Mouse (Mus musculus): ENCODE measurements around the gene Gyg. TPM values are rescaled to one million over a fixed set of nuclear protein-coding genes. Genes with fewer than 3 reads are reported as not detected.

Gyg gene
- polyA plus RNA-seq, 1 experiment from 2014 or later: 92.2 TPM

DNA sequence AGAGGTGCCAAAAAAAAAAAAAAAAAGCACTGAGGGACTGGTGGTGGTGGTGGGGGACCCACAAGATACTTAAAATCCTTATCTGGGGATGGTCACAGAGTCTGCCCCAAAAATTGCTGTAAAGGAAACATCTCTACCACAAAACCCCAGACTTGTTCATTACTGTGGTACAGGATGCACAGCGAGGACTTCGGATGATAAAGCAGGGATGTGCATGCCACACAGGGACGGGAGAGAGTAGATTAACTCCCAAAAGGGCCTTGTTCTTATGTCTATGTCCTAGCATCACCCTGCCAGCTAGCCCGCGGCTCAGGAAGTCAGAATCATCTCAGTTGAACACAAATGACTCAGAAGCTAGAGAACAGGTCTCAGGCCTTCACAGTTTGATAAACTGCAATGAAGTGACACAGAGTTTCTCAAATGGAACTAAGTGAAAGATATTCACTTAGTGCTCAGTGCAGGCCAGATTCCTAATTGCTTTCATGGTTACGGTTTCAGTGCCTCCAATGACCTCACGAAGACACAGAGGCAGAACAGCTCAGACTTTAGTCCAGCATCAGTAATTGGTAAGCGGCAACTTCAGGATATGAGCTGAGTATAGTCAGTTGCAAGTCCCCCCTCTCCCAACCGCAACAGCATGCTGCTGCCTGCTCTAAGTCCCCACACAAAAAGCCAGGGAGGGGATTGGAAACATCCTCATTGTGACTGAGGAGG lies 18.1 kb downstream of the Gyg start:
- Histone ChIP-seq H3K4me2 (ENCODE audit: low read length) (no peak overlapping the region), H3K4me3 (ENCODE audit: low read length) (no peak overlapping the region), H3K27me3 (replicated peaks; ENCODE audit: control insufficient read depth, insufficient read depth, low read length) (no peaks in the 10 kb centered on the region), H3K4me1 (ENCODE audit: control insufficient read depth, insufficient read depth, low read depth, low read length) (no peaks in the 10 kb centered on the region), H3K27ac (ENCODE audit: low read depth, low read length) (no peak overlapping the region), H3K36me3 (ENCODE audit: control insufficient read depth, insufficient read depth, low read length) (peaks cover 4% of the 10 kb centered on the region; the same call in 1 of the 2 replicates), H3K9ac (ENCODE audit: low read depth, low read length) (no peak overlapping the region), H3K9me3 (ENCODE audit: control insufficient read depth, low read length) (no peaks in the 10 kb centered on the region)
- no peak for ATAC-seq
- 87% methylated on average over 9 of the region's 9 CpGs for WGBS

DNA sequence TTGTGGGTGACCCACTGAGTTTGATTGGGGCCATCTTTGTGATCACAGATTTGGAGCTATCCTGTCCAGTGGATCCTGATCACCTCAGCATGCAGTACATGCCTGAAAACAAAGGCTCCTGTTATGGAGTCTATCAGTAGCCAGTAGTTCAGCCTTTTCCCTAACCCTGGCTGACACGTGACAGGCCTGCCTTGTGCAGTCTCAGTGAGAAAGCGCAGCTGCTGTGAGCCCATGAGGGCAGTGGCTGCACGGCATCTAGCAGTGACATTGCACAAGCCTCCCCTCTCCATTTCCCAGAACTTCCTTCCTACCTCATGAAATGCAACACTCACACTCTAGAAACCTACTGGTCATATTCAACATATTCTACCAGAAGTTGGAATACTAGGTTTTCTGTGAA lies 20.6 kb downstream of the Gyg start:
- 72% methylated on average over 3 of the region's 3 CpGs for WGBS
- Histone ChIP-seq H3K9me3 (ENCODE audit: control insufficient read depth, low read length) (no peaks in the 10 kb centered on the region), H3K36me3 (ENCODE audit: control insufficient read depth, insufficient read depth, low read length) (peaks cover 4% of the 10 kb centered on the region; the same call in 1 of the 2 replicates), H3K27ac (ENCODE audit: low read depth, low read length) (no peak overlapping the region), H3K4me2 (ENCODE audit: low read length) (no peak overlapping the region), H3K4me1 (ENCODE audit: control insufficient read depth, insufficient read depth, low read depth, low read length) (no peaks in the 10 kb centered on the region), H3K9ac (ENCODE audit: low read depth, low read length) (no peak overlapping the region), H3K27me3 (replicated peaks; ENCODE audit: control insufficient read depth, insufficient read depth, low read length) (no peaks in the 10 kb centered on the region), H3K4me3 (ENCODE audit: low read length) (no peak overlapping the region)
- no peak for ATAC-seq

DNA sequence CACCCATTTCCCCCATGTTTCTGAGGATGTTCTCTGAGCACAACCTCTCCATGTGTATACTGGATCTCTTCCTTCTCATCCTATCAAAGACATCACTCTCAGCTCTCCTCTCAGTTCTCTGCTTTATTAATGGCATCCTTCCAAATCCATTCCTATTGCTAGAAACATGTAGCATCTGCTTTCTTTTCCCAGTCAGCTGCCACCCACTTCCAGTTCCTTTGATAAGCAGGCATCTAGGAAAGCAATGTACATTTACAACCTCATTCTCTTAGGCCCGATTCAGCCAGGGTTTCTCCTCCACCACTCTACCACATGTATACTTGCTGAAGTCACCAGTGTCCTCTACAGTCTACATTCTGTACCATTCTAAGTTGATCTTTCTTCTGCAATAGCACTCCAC lies 21.4 kb downstream of the Gyg start:
- Histone ChIP-seq H3K27ac (ENCODE audit: low read depth, low read length) (no peak overlapping the region), H3K4me3 (ENCODE audit: low read length) (no peak overlapping the region), H3K9me3 (ENCODE audit: control insufficient read depth, low read length) (no peaks in the 10 kb centered on the region), H3K36me3 (ENCODE audit: control insufficient read depth, insufficient read depth, low read length) (peaks cover 4% of the 10 kb centered on the region; the same call in 1 of the 2 replicates), H3K4me2 (ENCODE audit: low read length) (no peak overlapping the region), H3K9ac (ENCODE audit: low read depth, low read length) (no peak overlapping the region), H3K27me3 (replicated peaks; ENCODE audit: control insufficient read depth, insufficient read depth, low read length) (no peaks in the 10 kb centered on the region), H3K4me1 (ENCODE audit: control insufficient read depth, insufficient read depth, low read depth, low read length) (no peaks in the 10 kb centered on the region)
- WGBS: 91% methylated on average over 1 of the region's 1 CpGs
- ATAC-seq: no peak

DNA sequence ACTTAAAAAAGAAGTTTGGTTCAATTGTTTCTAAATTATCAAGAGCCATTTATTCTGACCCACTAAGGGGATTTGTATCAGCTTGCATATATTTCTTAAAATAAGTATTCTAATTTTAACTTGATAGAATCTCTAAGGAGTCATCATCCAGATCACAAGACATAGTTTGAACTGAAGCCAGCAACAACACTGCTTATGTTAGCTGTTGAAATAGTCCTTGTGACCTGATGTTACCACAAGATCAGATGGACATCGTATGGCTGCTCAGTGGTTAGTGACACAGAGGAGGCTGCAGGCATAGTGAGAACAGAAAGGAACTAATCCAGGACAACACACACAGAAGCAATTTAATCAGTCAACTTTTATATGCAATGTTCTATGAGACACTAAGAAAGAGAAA lies 22.4 kb downstream of the Gyg start:
- Histone ChIP-seq H3K4me1 (ENCODE audit: control insufficient read depth, insufficient read depth, low read depth, low read length) (no peaks in the 10 kb centered on the region), H3K36me3 (ENCODE audit: control insufficient read depth, insufficient read depth, low read length) (peaks cover 6% of the 10 kb centered on the region; the same call in 1 of the 2 replicates), H3K27ac (ENCODE audit: low read depth, low read length) (no peak overlapping the region), H3K9ac (ENCODE audit: low read depth, low read length) (no peak overlapping the region), H3K4me2 (ENCODE audit: low read length) (no peak overlapping the region), H3K27me3 (replicated peaks; ENCODE audit: control insufficient read depth, insufficient read depth, low read length) (no peaks in the 10 kb centered on the region), H3K9me3 (ENCODE audit: control insufficient read depth, low read length) (no peaks in the 10 kb centered on the region), H3K4me3 (ENCODE audit: low read length) (no peak overlapping the region)
- no peak for ATAC-seq
- WGBS: 83% methylated on average over 1 of the region's 1 CpGs

DNA sequence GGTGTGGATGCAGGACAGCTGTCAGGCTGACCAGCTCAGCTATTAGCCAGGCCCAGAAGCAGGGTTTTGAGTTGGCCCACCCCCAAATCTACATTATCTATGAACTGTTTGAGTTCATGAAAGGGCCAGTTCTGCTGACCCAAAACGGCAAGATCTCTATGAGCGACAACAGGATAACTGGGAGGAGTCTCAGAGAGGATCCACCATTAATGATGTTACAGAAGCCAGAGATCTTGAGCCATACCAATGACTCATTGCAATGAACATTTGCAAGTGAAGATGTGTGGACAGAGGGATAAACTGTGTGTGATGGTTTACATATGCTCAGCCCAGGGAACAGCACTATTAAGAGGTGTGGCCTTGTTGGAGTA lies 23.8 kb downstream of the Gyg start:
- Histone ChIP-seq H3K36me3 (ENCODE audit: control insufficient read depth, insufficient read depth, low read length) (peaks cover 6% of the 10 kb centered on the region; the same call in 1 of the 2 replicates), H3K9ac (ENCODE audit: low read depth, low read length) (no peak overlapping the region), H3K4me1 (ENCODE audit: control insufficient read depth, insufficient read depth, low read depth, low read length) (no peaks in the 10 kb centered on the region), H3K27me3 (replicated peaks; ENCODE audit: control insufficient read depth, insufficient read depth, low read length) (no peaks in the 10 kb centered on the region), H3K9me3 (ENCODE audit: control insufficient read depth, low read length) (no peaks in the 10 kb centered on the region), H3K4me2 (ENCODE audit: low read length) (no peak overlapping the region), H3K4me3 (ENCODE audit: low read length) (no peak overlapping the region), H3K27ac (ENCODE audit: low read depth, low read length) (no peak overlapping the region)
- WGBS: 96% methylated on average over 2 of the region's 2 CpGs
- ATAC-seq: no peak

DNA sequence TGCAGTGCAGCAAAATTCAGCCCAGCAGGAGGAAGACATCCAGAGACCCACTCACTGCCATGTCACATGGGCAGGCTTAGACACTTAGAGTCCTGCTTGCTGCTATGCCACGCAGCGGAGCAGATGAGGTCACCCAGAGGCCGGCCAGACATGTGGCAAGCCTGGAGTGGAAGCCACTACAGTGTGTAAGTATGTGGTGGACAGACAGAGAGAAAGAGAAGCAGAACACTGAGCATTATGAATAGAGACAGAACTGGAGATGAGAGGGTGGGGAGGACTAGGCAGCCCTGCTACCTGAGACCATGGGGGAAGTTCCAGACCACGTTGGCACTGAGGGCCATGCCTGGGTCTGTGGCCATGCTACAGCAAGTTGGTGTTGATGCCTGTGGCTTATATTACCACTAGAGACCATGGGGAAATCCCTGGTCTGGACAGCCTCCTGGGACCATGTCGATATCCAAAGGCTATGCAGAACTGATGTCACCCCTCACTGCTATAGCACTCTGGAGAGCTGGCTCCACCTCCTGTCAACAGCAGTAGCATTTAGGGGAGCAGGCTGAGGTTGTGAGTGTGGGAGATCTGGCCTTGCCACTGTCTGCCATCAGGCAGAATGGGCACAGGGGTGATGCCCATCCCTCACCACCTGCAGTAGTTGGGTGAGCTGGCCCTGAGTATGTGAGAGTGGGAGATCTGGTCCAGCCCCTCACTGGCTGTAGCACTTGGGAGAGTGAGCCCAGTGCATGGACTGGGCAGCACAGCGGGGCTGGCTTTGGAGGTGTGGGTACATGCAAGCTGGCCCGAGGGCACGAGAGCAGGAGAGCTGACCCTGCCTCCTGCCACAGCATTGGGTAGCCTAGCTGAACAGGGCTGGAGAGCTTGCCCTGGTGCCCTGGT lies 24.4 kb downstream of the Gyg start:
- no peak overlapping the region for H3K9ac ChIP-seq (ENCODE audit: low read depth, low read length)
- H3K4me2 ChIP-seq (ENCODE audit: low read length): no peak overlapping the region
- H3K4me1 ChIP-seq (ENCODE audit: control insufficient read depth, insufficient read depth, low read depth, low read length): no peaks in the 10 kb centered on the region
- ATAC-seq: no peak
- H3K9me3 ChIP-seq (ENCODE audit: control insufficient read depth, low read length): no peaks in the 10 kb centered on the region
- no peak overlapping the region for H3K4me3 ChIP-seq (ENCODE audit: low read length)
- H3K36me3 ChIP-seq (ENCODE audit: control insufficient read depth, insufficient read depth, low read length): peaks cover 4% of the 10 kb centered on the region; the same call in 1 of the 2 replicates
- no peak overlapping the region for H3K27ac ChIP-seq (ENCODE audit: low read depth, low read length)
- H3K27me3 ChIP-seq (replicated peaks; ENCODE audit: control insufficient read depth, insufficient read depth, low read length): no peaks in the 10 kb centered on the region
- WGBS: 90% methylated on average over 8 of the region's 8 CpGs

DNA sequence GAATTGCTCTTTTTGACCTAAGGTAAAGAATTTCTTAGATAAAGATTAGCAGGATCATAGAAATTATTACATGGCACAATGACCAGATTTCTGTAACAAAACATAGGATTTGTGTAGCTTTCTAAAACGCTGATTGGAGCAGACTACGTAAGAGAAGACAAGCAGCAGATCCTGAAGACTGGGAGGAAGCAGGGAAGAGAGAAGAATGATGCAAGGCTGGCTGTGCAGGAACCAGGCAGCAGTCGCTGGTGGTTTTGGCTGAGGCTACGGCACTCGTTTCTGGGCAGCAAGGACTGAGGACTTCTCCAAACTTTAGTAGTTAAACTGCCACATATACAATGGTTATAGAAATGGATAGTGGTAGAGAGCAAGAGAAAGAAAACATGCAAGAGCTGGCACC lies 25.6 kb downstream of the Gyg start:
- Histone ChIP-seq H3K9ac (ENCODE audit: low read depth, low read length) (no peak overlapping the region), H3K9me3 (ENCODE audit: control insufficient read depth, low read length) (no peaks in the 10 kb centered on the region), H3K27me3 (replicated peaks; ENCODE audit: control insufficient read depth, insufficient read depth, low read length) (no peaks in the 10 kb centered on the region), H3K4me2 (ENCODE audit: low read length) (no peak overlapping the region), H3K27ac (ENCODE audit: low read depth, low read length) (no peak overlapping the region), H3K4me1 (ENCODE audit: control insufficient read depth, insufficient read depth, low read depth, low read length) (no peaks in the 10 kb centered on the region), H3K36me3 (ENCODE audit: control insufficient read depth, insufficient read depth, low read length) (0 out of 2 replicates have a peak, but pooled peaks cover 2% of the 10 kb centered on the region), H3K4me3 (ENCODE audit: low read length) (no peak overlapping the region)
- WGBS: 88% methylated on average over 5 of the region's 5 CpGs
- ATAC-seq: no peak

DNA sequence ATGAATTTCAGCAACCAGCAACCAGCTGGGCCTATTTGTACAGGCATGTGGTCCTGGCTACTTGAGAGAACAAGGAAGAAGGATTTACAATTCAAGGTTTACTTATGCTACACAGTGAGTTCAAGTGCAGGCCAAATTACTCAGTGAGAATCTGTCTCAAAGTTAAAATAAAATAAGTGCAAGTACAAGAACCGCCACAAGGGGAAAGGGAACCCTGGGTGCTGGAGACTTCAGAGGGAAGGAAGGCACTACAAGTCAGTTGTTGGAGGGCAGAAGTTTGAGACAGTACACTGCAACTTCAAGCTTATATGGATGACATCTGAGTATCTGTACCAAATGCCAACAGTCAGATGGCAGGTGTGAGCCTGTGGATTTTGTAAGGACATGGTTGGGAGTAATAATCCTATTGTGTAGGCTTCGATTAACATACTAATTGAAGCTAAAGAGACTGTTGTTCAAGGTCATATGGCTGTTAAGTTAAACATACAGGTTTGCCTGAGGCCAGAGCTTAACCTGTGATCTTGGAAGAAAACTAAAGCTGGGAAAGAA lies 28.0 kb downstream of the Gyg start:
- Histone ChIP-seq H3K4me3 (ENCODE audit: low read length) (no peak overlapping the region), H3K36me3 (ENCODE audit: control insufficient read depth, insufficient read depth, low read length) (0 out of 2 replicates have a peak, but pooled peaks cover 5% of the 10 kb centered on the region), H3K27ac (ENCODE audit: low read depth, low read length) (no peak overlapping the region), H3K27me3 (replicated peaks; ENCODE audit: control insufficient read depth, insufficient read depth, low read length) (no peaks in the 10 kb centered on the region), H3K9me3 (ENCODE audit: control insufficient read depth, low read length) (no peaks in the 10 kb centered on the region), H3K4me1 (ENCODE audit: control insufficient read depth, insufficient read depth, low read depth, low read length) (no peaks in the 10 kb centered on the region), H3K4me2 (ENCODE audit: low read length) (no peak overlapping the region), H3K9ac (ENCODE audit: low read depth, low read length) (no peak overlapping the region)
- 75% methylated on average over 2 of the region's 2 CpGs for WGBS
- no peak for ATAC-seq

DNA sequence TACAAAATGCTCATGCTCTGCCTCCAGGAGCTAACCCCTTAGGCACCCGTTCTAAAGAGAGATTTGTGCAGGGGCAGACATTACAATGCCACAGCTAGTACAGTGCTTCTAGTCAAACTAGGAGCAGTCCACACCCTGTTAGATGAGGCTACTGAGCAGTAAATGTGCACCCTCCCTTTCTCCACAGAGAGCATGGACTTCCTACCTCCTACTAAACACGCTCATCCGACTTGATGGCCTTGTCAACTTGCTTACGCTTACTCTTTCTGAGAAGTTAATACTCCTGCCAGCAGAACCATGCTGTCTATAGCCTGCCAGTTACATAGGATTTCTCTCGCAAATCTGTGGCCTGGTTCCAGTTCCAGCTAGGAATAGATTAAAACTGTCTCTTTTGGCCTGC lies 29.5 kb downstream of the Gyg start:
- Histone ChIP-seq H3K27ac (ENCODE audit: low read depth, low read length) (no peak overlapping the region), H3K4me1 (ENCODE audit: control insufficient read depth, insufficient read depth, low read depth, low read length) (no peaks in the 10 kb centered on the region), H3K27me3 (replicated peaks; ENCODE audit: control insufficient read depth, insufficient read depth, low read length) (no peaks in the 10 kb centered on the region), H3K4me3 (ENCODE audit: low read length) (no peak overlapping the region), H3K36me3 (ENCODE audit: control insufficient read depth, insufficient read depth, low read length) (0 out of 2 replicates have a peak, but pooled peaks cover 5% of the 10 kb centered on the region), H3K9me3 (ENCODE audit: control insufficient read depth, low read length) (no peaks in the 10 kb centered on the region), H3K4me2 (ENCODE audit: low read length) (no peak overlapping the region), H3K9ac (ENCODE audit: low read depth, low read length) (no peak overlapping the region)
- WGBS: 94% methylated on average over 5 of the region's 5 CpGs
- no peak for ATAC-seq

Measured in hindbrain, embryonic 16.5 days (tissue).